Mouse (Mus musculus) heart, postnatal 0 days (tissue): ENCODE measurements around the gene Rapgef6. TPM values are rescaled to one million over a fixed set of nuclear protein-coding genes. Genes with fewer than 3 reads are reported as not detected.
A peak's percentile ranks its signal among the peaks of the same experiment; 100 is the strongest.

Experiments used
- ATAC-seq: fragments of 200-750 bp; cut with Nextera tagmentation; 2 replicates; pipeline ENCODE4 v1.8.0; 2017; ENCODE audit warnings: low read depth, moderate number of reproducible peaks, moderate library complexity; ENCODE audit not compliant: insufficient read depth
- DNase-seq: peaks from one replicate; pipeline ENCODE4 v3.0.0-alpha.2; 2016; ENCODE audit warnings: low spot score
- H3K27ac ChIP-seq: fragments of 300-500 bp; sonication (generic); 2 replicates; pipeline ENCODE4 v1.5.1; 2014; ENCODE audit warnings: low read depth, mild to moderate bottlenecking
- H3K27me3 ChIP-seq: fragments of 300-500 bp; sonication (generic); 2 replicates; pipeline ENCODE4 v1.6.1; 2014; ENCODE audit warnings: low read length, mixed read lengths; ENCODE audit not compliant: control insufficient read depth, insufficient read depth
- H3K36me3 ChIP-seq: fragments of 300-500 bp; sonication (generic); replicated peaks from 2 replicates; pipeline ENCODE4 v1.6.1; 2014; ENCODE audit warnings: low read length, mixed read lengths; ENCODE audit not compliant: control insufficient read depth, insufficient read depth
- H3K4me1 ChIP-seq: fragments of 300-500 bp; sonication (generic); 2 replicates; pipeline ENCODE4 v1.6.1; 2014; ENCODE audit warnings: antibody characterized with exemption; ENCODE audit not compliant: control insufficient read depth, insufficient read depth
- H3K4me2 ChIP-seq: fragments of 300-500 bp; sonication (generic); 2 replicates; pipeline ENCODE4 v1.6.1; 2014; ENCODE audit warnings: low read depth, mild to moderate bottlenecking, low read length, moderate library complexity
- H3K4me3 ChIP-seq: fragments of 300-500 bp; sonication (generic); 2 replicates; pipeline ENCODE4 v1.5.1; 2014; ENCODE audit warnings: low read depth, low read length
- H3K9ac ChIP-seq: fragments of 300-500 bp; sonication (generic); replicated peaks from 2 replicates; pipeline ENCODE4 v1.6.1; 2014; ENCODE audit warnings: low read depth, low read length, mixed read lengths
- H3K9me3 ChIP-seq: fragments of 300-500 bp; sonication (generic); replicated peaks from 2 replicates; pipeline ENCODE4 v1.6.1; 2016; ENCODE audit warnings: low read length; ENCODE audit not compliant: control insufficient read depth
- CTCF ChIP-seq: IDR thresholded peaks from 2 replicates; pipeline ENCODE4 v1.5.1; 2016; ENCODE audit warnings: antibody characterized with exemption, control low read depth, low read depth
- EP300 ChIP-seq: IDR thresholded peaks from 2 replicates; pipeline ENCODE4 v1.6.1; 2016; ENCODE audit warnings: antibody characterized with exemption, low read depth
- WGBS: fragments of 180-500 bp; shearing (Covaris S2); extraction: QIAGEN DNeasy Blood & Tissue Kit; methylation state at CpG from one replicate; pipeline ENCODE4 v1.1.7; 2014; 5-methylcytosine and 5-hydroxymethylcytosine counted together
- microRNA-seq: library from miRNA; unstranded; fragments of <30 nt; microRNA quantifications from one replicate; pipeline ENCODE4, GENCODE M21; 2016
- polyA plus RNA-seq: library from polyadenylated mRNA; unstranded; fragments of >200 nt; fragmentation: Nextera tagmentation; extraction: Ambion mirVana; gene quantifications from 2 replicates; pipeline ENCODE4 v1.2.1, GENCODE M21; 2015
- total RNA-seq: library from RNA; depleted of rRNA; stranded (reverse); fragments of >200 nt; gene quantifications from 2 replicates; pipeline ENCODE4 v1.2.3, GENCODE M21; 2014; ENCODE audit warnings: low replicate concordance; rRNA removed

Rapgef6 gene
- total and polyA plus RNA-seq, 2 experiments from 2014 or later, result 17.0 to 18.1 TPM

DNA sequence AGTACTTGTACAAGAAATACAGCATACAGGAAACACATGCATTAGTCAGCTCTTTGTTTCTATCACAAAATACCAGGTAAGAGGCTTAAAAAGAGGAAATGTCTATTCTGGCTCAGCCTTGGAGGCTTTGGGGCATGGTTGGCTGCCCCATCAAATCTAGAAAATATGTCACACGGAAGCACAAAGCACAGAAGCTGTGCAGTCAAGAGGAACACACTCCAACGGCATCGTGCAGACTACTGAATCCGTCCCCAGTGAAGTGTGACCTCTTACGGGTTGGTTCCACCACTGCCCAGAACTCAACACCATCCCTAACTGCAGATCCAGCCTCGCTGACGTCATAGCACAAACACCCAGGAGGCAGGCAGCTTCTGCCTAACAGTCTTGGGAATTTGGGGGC lies 210.9 kb downstream of the Rapgef6 start:
- Histone ChIP-seq H3K9me3 (no peaks in the 10 kb centered on the region), H3K9ac (no peak overlapping the region), H3K4me2 (no peak overlapping the region), H3K27me3 (no peaks in the 10 kb centered on the region), H3K4me1 (no peaks in the 10 kb centered on the region), H3K36me3 (peaks cover 21% of the 10 kb centered on the region), H3K27ac (no peak overlapping the region), H3K4me3 (no peak overlapping the region)
- DNase-seq, result no peak
- TF ChIP-seq EP300, result no peak
- no peak for TF ChIP-seq CTCF
- 58% methylated on average over 7 of the region's 7 CpGs for WGBS
- ATAC-seq, result no peak

DNA sequence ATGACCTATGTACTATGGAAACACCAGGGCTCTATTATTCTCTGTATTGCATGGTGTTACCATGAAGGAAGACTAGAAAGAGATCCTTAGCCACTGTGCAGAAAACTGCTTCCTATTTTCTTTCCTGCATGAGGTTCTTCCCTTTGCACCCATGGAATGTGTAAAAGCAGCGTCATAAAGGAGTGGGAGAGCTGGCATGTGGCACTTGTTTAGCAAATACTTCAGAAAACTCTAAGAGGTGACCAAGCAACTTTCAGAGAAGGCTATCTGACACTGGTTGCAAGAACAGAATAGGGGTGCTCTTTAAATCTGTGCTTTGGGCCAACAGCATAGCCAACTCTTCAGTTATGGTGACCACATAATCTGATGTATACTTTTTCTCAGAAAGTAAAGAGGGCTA lies 212.5 kb downstream of the Rapgef6 start:
- no peaks in the 10 kb centered on the region for H3K27me3 ChIP-seq
- H3K4me2 ChIP-seq, result no peak overlapping the region
- peaks cover 33% of the 10 kb centered on the region for H3K36me3 ChIP-seq
- H3K9ac ChIP-seq, result no peak overlapping the region
- no peak overlapping the region for H3K4me3 ChIP-seq
- no peak overlapping the region for H3K27ac ChIP-seq
- 74% methylated on average over 1 of the region's 1 CpGs for WGBS
- no peaks in the 10 kb centered on the region for H3K9me3 ChIP-seq
- TF ChIP-seq CTCF, result no peak
- TF ChIP-seq EP300, result no peak
- H3K4me1 ChIP-seq, result no peaks in the 10 kb centered on the region
- ATAC-seq (no peak), DNase-seq (no peak)

DNA sequence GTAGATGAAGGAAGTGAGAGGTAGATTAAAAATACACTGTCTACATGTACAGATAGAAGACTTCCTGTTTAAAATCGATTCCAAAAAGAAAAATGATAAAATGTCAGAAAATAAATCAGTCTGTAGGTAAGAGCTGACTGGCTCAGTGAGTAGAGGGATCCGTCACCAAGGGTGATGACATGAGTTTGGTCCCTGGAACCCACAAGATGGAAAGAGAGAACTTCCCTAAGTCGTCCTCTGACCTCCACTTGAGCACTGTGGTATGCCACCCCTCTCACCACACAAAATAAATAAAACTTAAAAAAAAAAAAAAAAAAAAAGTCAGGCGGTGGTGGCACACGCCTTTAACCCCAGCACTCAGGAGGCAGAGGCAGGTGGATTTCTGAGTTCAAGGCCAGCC lies 214.3 kb downstream of the Rapgef6 start:
- no peaks in the 10 kb centered on the region for H3K9me3 ChIP-seq
- H3K9ac ChIP-seq, result no peak overlapping the region
- no peaks in the 10 kb centered on the region for H3K27me3 ChIP-seq
- WGBS, result 71% methylated on average over 5 of the region's 5 CpGs
- no peak overlapping the region for H3K27ac ChIP-seq
- H3K4me3 ChIP-seq, result no peak overlapping the region
- H3K4me1 ChIP-seq, result no peaks in the 10 kb centered on the region
- no peak for DNase-seq
- no peak overlapping the region for H3K4me2 ChIP-seq
- TF ChIP-seq EP300, result no peak
- TF ChIP-seq CTCF, result no peak
- H3K36me3 ChIP-seq, result peaks cover 39% of the 10 kb centered on the region
- no peak for ATAC-seq

DNA sequence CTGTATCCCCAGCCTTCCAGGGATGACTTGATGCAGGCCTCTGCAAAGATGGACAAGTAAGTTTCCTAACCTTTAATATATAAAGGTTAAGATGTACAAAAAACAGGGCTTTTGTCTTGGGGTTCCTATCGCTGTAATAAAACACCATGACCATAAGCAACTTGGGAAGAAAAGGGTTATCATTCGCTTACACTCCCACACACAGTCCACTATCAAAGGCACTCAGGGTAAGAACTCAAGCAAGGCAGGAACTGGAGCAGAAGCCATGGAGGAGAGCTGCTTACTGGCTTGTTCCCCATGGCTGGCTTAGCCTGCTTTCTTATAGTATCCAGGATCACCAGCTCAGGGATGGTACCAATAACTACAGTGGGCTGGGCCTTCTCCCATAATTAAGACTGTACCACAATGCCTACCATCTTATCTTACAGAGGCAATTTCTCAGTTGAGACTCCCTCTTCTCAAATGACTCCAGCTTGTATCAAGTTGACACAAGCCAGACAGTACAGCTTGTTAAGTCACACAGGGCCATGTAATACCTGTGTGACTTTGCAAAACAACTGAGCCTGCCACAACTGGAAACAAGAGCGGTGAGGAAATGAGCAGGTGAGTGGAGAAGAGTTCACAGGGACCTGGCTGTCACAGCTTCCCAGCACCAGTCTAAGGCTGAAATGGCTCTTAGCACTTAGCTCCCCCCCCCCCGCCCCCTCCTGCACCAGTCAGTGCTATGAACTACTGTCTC lies 216.5 kb downstream of the Rapgef6 start:
- Histone ChIP-seq H3K4me1 (no peaks in the 10 kb centered on the region), H3K4me3 (no peak overlapping the region), H3K27ac (no peak overlapping the region), H3K27me3 (no peaks in the 10 kb centered on the region), H3K36me3 (peaks cover 36% of the 10 kb centered on the region), H3K4me2 (no peak overlapping the region), H3K9ac (no peak overlapping the region), H3K9me3 (no peaks in the 10 kb centered on the region)
- TF ChIP-seq CTCF (no peak), EP300 (no peak)
- 86% methylated on average over 4 of the region's 4 CpGs for WGBS
- no peak for DNase-seq
- ATAC-seq, result no peak

DNA sequence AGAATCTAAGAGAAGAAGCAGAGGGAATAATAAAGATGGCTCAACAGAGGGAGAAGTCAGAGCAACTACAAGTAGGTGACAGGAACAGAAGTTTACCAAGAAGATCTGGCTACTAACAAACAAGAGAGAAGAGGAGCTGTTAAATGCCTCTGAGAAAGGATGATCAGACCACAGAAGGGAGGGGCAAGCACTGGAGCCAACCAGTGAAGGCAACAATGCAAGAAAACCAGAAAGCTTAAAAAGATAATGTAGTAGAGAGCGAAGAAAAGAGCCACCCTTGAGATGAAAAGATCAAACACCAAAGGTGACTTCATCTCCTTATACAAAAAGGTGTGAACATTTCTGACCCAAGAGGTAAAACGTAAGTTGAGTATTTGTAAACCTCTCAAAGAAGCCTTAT lies 218.7 kb downstream of the Rapgef6 start:
- 96% methylated on average over 2 of the region's 2 CpGs for WGBS
- H3K27me3 ChIP-seq, result no peaks in the 10 kb centered on the region
- ATAC-seq (no peak), DNase-seq (no peak)
- no peak overlapping the region for H3K9ac ChIP-seq
- TF ChIP-seq CTCF, result no peak
- no peak overlapping the region for H3K27ac ChIP-seq
- no peaks in the 10 kb centered on the region for H3K9me3 ChIP-seq
- no peak overlapping the region for H3K4me2 ChIP-seq
- no peak overlapping the region for H3K4me3 ChIP-seq
- H3K36me3 ChIP-seq, result peaks cover 33% of the 10 kb centered on the region
- H3K4me1 ChIP-seq, result no peaks in the 10 kb centered on the region

DNA sequence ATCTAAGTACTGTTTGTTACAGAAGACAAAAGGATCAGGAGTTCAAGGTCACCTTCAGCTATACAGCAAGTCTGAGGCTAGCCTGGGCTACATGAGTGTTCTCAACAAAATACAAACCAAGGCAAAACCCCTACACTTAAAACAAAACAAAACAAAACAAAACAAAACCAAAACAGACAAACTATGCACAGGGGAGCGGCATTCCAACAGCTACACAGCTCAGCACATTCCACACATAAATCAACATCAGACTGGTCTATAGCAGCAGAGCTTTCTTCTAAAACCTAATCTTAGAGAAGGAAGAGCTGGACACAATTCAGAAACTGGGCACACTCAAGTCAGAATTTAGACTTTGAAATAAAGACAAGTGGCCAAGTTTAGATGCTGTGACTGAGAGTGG lies 221.6 kb downstream of the Rapgef6 start:
- Histone ChIP-seq H3K27ac (peak overlapping the region; percentile 30; the same call in 1 of the 2 replicates), H3K4me3 (no peak overlapping the region), H3K4me1 (no peaks in the 10 kb centered on the region), H3K9ac (no peak overlapping the region), H3K36me3 (peaks cover 16% of the 10 kb centered on the region), H3K4me2 (no peak overlapping the region), H3K27me3 (no peaks in the 10 kb centered on the region), H3K9me3 (no peaks in the 10 kb centered on the region)
- no peak for TF ChIP-seq CTCF
- TF ChIP-seq EP300, result no peak
- ATAC-seq (no peak), DNase-seq (no peak)
- 71% methylated on average over 1 of the region's 1 CpGs for WGBS

Small RNAs within 50 kb of the gene (microRNA-seq; reads per million reads assigned to microRNA genes)
- not detected for gene Gm26116

Other genes with a start within 250 kb of the Rapgef6 start
- gene Acsl6, start 219.0 kb upstream of the Rapgef6 start, total RNA-seq, result 0.04 and 0.97 TPM in 2 replicates
- 0.32 and 0.51 TPM in 2 replicates for gene Acsl6, start 219.0 kb upstream of the Rapgef6 start, polyA plus RNA-seq
- not detected in 2 replicates for gene Meikin, start 152.2 kb upstream of the Rapgef6 start, total RNA-seq
- not detected in 2 replicates for gene Meikin, start 152.2 kb upstream of the Rapgef6 start, polyA plus RNA-seq
- 22.8 and 27.2 TPM in 2 replicates for gene Fnip1, start 84.6 kb upstream of the Rapgef6 start, total RNA-seq
- gene Fnip1, start 84.6 kb upstream of the Rapgef6 start, polyA plus RNA-seq, result 8.0 and 8.8 TPM in 2 replicates